Mouse (Mus musculus) adrenal gland, postnatal 36 days (tissue): Measurements from ENCODE around the gene Nedd4. TPM values are rescaled to one million over a fixed set of nuclear protein-coding genes. Genes with fewer than 3 reads are reported as not detected.
"Not testable (repeated sequence)": the region's sequence is repeated elsewhere in the genome, so short reads cannot be mapped to it uniquely, and the experiment has no call there.

Experiments used
- DNase-seq, 2 experiments: peaks; one replicate each; pipeline ENCODE4 v3.0.0; 2021; ENCODE audit warnings: mixed read lengths in 1 of 2
- total RNA-seq, 2 experiments: library from RNA; stranded (reverse); gene quantifications; 2 replicates each; pipeline ENCODE4 v1.2.3; 2021

Gene Nedd4
- total RNA-seq, 2 experiments from 2014 or later = 431 to 435 TPM

DNA sequence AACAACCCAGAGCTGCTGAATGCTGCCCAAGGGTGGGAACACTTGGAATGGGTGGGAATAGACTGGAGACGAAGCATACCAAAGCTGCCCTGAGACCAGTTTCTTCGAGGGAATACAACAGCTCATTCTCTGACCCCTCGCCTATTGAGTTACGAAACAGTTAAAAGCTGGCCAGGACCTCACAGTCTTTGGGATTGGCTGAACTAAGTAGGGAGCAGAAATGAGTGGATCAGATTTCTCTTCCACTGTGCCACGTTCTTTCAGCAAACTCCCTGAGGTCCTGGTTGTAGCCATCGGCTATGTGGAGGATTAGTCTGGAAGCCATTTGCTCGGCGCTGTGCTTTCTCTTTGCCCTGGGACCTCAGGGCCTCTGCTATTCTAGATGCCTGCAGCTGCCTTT lies 9.2 kb upstream of the Nedd4 start:
- DNase-seq = peak in 1 of 2 experiments; percentile 39

DNA sequence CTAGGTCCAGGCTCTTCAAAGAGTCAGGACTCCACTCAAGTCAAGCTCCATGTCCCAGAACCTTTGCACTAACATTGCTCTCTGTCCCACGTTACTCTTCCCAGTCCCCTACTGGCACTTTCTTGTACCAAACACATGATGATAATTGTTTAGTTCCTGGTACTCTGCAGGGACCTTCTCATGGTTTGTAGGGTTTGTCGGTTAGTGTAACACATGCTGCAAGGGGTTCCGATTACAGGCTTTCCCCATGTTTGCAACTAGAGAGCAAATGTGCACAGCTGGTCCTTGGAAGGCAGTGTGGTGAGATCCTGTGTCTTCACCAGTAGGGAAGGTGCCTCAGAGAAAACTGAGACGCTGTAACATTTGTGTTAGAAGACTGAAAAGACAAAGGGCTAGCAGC lies 8.6 kb upstream of the Nedd4 start:
- DNase-seq = no peak

- peak; percentile 90 to 92 for DNase-seq
Observed at GRCm38 (mm10) chr9:72654593-72655242, 7.4 kb upstream of the Nedd4 start.

GRCm38 (mm10) chr9:72655602-72656001 lies 6.5 kb upstream of the Nedd4 start:
- DNase-seq = peak in 1 of 2 experiments; percentile 30

- DNase-seq = peak in 1 of 2 experiments; percentile 16
Observed at GRCm38 (mm10) chr9:72656491-72656890, 5.7 kb upstream of the Nedd4 start.

GRCm38 (mm10) chr9:72656940-72657339 lies 5.2 kb upstream of the Nedd4 start:
- DNase-seq = no peak

- no peak for DNase-seq
Observed at GRCm38 (mm10) chr9:72657694-72658093, 4.5 kb upstream of the Nedd4 start.

DNA sequence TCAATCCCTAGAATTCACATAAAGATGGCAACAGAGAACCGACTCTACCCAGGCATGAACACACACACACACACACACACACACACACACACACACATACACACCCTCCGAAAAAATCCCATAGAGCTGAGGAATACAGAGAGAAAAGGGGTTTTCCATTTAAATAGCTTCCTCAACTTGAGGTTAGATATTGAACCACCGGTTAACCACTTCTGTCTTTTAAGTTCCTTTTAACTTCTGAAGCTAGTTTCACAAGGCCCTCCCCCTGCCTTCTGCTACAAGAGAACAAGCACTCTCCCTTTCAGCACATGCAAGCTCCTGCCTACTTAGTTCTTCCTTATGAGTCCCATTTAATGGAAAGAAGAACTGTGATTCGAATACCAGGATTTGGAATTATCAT lies 2.0 kb upstream of the Nedd4 start:
- DNase-seq = no peak

DNA sequence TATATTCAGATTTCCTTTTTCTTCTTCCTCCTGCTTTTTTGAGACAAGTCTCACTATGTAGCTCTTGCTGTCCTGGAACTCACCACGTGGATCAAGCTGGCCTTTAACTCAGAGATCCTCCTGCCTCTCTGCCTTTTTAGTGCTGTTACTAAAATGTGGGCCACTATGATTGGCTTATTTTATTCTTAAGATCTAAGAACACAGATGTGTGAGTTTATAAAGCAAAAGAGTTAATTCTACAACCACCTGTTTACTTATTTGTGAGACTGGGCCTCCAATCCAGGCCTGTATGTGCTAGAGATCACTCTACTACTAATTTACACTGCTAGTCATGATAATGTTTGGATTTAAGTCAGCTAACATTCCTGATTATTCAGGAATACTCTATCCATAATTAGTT lies 1.2 kb upstream of the Nedd4 start:
- no peak for DNase-seq

GRCm38 (mm10) chr9:72661561-72661894 lies 618 bp upstream of the Nedd4 start:
- no peak for DNase-seq

DNA sequence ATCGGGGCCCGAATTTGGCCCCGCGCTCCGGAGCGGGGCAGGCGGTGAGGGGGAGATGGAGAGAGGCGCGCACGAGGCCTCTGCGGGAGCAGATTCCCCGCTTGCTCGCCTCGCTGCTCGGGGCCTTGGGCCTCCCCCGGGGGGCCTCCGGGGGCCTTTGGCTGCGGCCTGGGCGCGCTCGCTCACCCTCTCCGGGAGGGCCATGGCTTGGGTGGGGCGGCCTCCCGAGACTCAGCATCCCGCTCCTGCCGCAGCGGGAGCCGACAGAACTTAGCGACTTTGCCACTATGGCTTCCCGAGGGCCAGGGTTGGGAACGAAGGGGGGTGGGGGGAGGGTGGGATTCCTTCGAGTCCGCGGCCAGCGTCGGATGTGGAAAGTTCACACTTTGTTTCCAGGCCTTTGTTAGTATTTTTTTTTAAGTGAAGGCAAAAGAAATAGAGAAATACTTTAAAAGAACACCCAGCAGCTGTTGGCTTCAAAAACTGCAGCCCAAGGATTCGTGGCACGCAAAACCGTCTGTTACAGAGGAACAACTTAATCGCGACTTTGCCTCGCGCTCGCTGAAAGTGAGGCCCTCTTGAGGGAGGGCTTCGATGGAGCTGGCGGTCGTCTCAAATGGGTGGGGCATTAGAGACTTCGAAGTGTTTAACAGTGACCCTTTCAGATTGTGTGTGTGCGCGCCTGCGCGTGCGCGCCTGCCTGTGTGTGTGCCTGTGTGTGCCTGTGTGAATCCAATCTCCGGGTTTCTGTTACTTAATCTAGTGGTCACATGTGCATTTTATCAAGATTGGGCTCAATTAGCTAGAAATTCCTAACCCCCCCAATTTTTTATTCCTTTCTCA lies 766 bp downstream of the Nedd4 start:
- peak; percentile 81 to 86 for DNase-seq

DNA sequence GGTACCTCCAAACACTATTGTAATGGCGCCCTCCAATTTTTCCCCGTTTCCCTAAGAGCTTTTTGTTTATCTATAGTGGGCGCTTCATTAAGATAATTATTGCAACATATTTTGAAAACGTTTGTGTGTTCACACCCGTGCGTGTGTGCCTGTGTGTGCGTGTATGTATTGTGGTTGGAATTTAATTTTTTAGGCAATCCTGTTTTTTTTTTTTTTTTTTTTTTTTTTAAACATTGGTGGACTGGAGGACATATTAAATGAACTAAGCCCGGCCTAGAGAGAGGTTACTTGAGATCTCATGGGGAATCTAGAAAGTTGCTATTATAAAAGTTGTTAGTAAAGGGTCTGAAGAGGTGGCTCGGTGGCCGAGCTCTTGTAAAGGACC lies 1.4 kb downstream of the Nedd4 start:
- no peak for DNase-seq

DNA sequence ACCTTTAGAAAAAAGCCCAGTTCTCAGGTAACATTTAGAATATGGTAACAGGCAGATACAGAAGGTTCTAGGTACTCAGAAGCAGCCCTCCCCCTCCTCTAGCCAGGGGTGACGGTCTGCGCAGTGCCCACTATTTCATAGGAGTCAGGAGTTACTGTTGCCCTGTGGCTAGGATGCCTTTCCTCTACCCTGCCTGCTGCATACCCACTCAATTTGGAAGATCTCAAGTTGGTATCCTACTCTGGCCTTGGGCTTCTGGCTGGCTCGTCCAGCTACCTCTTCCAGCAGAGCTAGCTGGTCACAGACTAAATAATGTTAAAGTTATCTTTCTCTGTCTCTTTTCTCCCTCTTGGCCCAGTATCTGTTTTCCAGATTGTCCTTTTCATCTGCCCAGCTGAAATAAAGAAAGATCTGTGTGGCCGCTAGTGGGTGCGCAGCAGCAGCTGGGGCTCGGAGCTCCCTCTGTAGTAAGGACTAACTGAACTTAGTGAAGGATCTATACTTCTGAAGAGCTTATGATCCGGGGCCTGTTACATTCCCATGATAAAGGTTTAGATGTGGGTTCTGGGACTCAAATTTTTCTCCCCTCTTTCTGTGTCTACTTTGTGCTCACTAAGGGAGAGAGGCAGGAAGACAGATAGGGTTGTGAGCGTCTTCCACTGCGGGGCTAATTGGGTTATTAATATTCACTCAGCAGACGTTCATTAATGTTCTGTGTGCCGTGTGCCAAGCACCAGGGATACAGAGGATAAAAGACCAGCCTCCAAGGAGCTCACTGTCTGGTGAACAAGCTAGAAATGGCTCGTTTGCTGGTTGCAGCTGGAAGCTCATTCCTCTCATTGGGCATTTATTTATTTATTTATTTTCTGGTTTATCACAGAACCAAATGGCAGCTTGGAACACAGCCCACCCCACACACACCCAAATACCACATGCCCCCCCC lies 2.5 kb downstream of the Nedd4 start:
- DNase-seq = peak in 1 of 2 experiments; percentile 31

- DNase-seq = peak in 1 of 2 experiments; percentile 21
Observed at GRCm38 (mm10) chr9:72665517-72665916, 3.4 kb downstream of the Nedd4 start.

DNA sequence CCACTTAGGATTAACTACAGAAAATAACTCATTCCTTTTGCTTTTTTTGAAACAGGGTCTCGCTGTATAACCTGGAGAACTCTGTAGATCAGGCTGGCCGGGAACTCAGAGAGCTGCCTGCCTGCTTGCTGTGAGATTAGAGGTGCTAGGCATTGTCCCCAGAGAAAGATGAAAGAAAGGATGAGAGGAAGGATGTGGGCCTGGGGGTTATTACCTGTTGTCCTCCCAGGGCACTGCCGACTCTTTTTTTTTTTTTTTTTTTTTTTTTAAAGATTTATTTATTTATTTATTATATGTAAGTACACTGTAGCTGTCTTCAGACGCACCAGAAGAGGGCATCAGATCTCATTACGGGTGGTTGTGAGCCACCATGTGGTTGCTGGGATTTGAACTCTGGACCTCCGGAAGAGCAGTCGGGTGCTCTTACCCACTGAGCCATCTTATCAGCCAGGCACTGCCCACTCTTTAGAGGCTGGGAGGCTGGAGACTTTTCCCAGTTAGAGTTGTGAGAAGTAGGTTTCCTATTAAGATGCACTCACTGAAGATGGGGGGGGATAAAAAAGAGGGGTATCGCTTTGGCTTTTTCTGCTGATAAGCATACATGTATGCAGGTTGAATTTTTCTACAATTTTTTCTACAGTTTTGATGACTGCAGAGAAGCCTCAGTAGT lies 4.3 kb downstream of the Nedd4 start:
- DNase-seq = not testable (repeated sequence)

- DNase-seq = no peak
Observed at GRCm38 (mm10) chr9:72667126-72667525, 5.0 kb downstream of the Nedd4 start.

- DNase-seq = peak in 1 of 2 experiments; percentile 42
Observed at GRCm38 (mm10) chr9:72669383-72669782, 7.2 kb downstream of the Nedd4 start.

GRCm38 (mm10) chr9:72672361-72672760 lies 10.2 kb downstream of the Nedd4 start:
- DNase-seq = peak; percentile 81 to 88

DNA sequence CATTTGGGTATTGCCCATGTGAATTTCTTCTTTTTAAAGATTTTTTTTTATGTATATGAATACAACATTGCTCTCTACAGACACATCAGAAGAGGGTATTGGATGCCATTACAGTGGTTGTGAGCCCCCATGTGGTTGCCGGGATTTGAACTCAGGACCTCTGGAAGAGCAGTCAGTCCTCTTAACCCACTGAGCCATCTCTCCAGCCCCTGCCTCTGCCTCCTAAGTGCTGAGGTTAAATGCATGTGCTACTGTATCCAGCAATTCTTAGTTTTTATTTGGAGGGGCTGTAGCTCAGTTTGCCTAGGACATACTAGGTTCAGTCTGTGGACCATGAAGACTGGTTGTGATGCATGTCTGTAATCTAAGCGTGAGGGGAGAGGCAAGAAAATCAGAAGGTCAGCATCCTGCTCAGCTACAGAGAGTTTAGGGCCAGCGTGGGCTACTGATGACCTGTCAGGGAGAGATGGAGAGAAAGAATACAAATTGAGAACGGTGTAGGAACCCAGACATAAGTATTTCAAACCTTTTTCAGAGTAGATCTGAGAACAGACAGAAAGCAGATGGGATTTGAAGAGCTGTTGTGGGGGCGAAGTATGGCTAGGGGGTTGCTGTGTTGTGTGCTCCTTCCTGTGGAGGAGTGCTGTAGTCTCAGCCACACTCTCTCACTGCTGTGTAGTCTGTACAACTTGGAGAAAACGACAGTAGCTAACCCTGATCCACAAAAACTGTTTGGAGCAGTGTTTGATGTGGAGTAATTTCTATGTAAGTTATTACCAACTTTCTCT lies 13.0 kb downstream of the Nedd4 start:
- no peak for DNase-seq

DNA sequence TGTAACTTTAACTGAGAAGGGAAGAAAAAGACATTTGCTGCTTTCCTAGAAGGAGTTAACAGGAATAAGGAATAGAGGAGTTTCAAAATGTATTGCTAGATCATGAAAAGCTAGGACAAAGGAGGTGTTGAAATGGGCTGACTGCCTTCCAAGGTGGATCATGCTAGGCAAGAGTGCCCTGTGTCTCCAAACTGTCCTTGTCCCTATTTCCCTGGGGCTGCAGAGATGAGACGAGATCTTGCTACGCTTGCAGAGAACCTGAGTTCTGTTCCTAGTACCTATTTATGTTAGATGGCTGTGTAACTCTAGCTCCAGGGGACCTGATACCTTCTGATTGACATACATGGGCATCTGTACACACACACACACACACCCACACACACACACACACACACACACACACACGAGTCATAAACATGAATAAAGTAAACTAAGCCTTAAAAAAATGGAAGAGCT lies 13.6 kb downstream of the Nedd4 start:
- DNase-seq = no peak

DNA sequence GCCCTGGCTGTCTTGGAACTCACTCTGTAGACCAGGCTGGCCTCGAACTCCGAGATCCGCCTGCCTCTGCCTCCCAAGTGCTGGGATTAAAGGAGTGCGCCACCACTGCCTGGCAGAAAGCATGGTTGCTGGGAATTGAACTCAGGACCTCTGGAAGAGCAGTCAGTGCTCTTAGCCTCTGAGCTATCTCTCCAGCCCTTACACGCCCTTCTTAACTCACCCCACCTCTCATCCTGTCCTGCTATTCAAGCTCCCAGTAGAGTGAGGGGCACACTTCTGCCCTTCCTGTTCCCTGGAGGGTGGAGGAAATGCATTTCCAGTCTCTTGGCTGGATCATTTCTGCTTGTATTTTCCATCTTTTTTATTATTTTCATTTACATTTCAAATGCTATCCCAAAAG lies 15.5 kb downstream of the Nedd4 start:
- no peak for DNase-seq
